Mouse (Mus musculus): ENCODE measurements around the gene Fam180a.

DNA sequence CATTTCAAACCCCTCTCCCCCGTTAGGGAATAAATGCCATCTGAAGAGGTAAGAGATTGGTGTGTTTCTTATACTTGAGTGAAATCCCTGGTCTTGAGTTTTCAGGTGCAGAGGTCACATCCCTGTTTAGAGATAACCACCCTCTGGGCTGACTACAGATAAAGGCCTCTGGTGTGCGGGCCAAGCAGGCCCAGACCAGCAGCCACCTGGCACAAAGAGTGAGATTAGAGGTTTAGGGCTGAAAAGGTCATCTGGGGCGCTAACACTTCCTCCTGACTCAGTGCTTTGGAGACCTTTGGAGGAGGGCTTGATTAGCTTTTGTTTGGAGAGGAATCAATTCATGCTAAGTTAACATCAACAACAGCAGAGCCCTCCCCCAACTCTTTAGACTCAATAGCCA lies 7.7 kb upstream of the Fam180a start:
- TF ChIP-seq CTCF (conservative IDR thresholded peaks at IDR 0.05 in 1 of 2, IDR thresholded peaks at IDR 0.05 in 1 of 2; ENCODE audit: low read depth in 2 of 2, low read length in 2 of 2), result no peak
- no peak for TF ChIP-seq CHD1 (IDR thresholded peaks at IDR 0.05; ENCODE audit: low read depth, low read length)
- TF ChIP-seq CHD2 (IDR thresholded peaks at IDR 0.05; ENCODE audit: low read length), result no peak
- no peak for TF ChIP-seq ZNF384 (IDR thresholded peaks at IDR 0.05; ENCODE audit: low read depth, low read length)
- no peak for TF ChIP-seq POLR2A (IDR thresholded peaks at IDR 0.05; ENCODE audit: low read depth, low read length)
- no peak for TF ChIP-seq SMC3 (IDR thresholded peaks at IDR 0.05; ENCODE audit: low read depth, low read length)
- TF ChIP-seq IRF4 (IDR thresholded peaks at IDR 0.05; ENCODE audit: low read depth, low read length), result no peak
- no peak for TF ChIP-seq USF1 (IDR thresholded peaks at IDR 0.05; ENCODE audit: low read depth, low read length)
- TF ChIP-seq PAX5 (IDR thresholded peaks at IDR 0.05; ENCODE audit: low read length), result no peak
